Mouse (Mus musculus) thymus, adult 2 months (tissue): ENCODE results near the gene Sqstm1.

ENCODE experiments used
- CTCF ChIP-seq: fragments of 200-500 bp; IDR thresholded peaks from 2 replicates; pipeline ENCODE4 v1.5.1; 2012; ENCODE audit warnings: mild to moderate bottlenecking, control low read depth, low read length, moderate library complexity, borderline replicate concordance; ENCODE audit not compliant: control insufficient read depth, poor library complexity, insufficient read depth; ENCODE audit errors: extremely low read depth
- POLR2A ChIP-seq: fragments of 200-500 bp; IDR thresholded peaks from 2 replicates; pipeline ENCODE4 v1.6.1; 2012; ENCODE audit warnings: mild to moderate bottlenecking, low read length, control low read depth, moderate library complexity; ENCODE audit not compliant: control insufficient read depth, poor library complexity, insufficient read depth; ENCODE audit errors: extremely low read depth

DNA sequence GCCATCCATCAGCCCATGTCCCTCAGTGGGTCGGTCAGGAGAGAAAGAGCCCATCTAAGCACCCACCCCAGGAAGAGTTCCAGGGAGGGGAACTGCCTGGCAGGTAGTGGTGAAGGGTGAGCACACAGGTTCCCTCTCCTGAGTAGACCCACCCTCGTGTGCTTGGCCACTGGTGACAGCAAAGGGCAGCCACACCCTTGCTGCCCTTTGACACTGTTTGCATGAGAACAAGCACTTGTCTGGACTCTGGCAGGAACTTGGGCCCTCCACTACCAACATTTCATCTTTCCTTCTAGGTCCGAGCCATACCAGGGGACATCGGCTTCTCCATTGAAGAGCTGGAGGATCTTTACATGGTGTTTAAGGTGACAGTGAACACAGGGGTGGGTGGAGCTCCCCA lies 51.3 kb downstream of the Sqstm1 start:
- no peak for TF ChIP-seq POLR2A
- TF ChIP-seq CTCF: no peak
